Mouse (Mus musculus) olfactory bulb, adult 2 months (tissue): Measurements from ENCODE around the gene Rdh16f1.

ENCODE experiments used
- CTCF ChIP-seq: fragments of 200-500 bp; IDR thresholded peaks from 2 replicates; pipeline ENCODE4 v1.5.1; 2012; ENCODE audit warnings: low read depth, mild to moderate bottlenecking, low read length, moderate library complexity; ENCODE audit not compliant: insufficient read depth
- POLR2A ChIP-seq: fragments of 200-500 bp; IDR thresholded peaks from 2 replicates; pipeline ENCODE4 v1.6.1; 2012; ENCODE audit warnings: mild to moderate bottlenecking, low read depth, low read length, moderate library complexity; ENCODE audit not compliant: insufficient read depth

GRCm38 (mm10) chr10:127838539-127838938 is 79.0 kb downstream of the Rdh16f1 start:
- TF ChIP-seq CTCF (no peak), POLR2A (no peak)
